Mouse (Mus musculus): Measurements from ENCODE around the gene Hras.

Hras gene

GRCm38 (mm10) chr7:141215880-141216733 lies 22.3 kb upstream of the Hras start:
- in situ Hi-C loops (cut with MboI; ENCODE audit: low pct_unique_long_range_greater_than_20kb in 1 of 2, low sequenced_read_pairs in 2 of 2, unreplicated experiment in 1 of 2) = no loop called here

DNA sequence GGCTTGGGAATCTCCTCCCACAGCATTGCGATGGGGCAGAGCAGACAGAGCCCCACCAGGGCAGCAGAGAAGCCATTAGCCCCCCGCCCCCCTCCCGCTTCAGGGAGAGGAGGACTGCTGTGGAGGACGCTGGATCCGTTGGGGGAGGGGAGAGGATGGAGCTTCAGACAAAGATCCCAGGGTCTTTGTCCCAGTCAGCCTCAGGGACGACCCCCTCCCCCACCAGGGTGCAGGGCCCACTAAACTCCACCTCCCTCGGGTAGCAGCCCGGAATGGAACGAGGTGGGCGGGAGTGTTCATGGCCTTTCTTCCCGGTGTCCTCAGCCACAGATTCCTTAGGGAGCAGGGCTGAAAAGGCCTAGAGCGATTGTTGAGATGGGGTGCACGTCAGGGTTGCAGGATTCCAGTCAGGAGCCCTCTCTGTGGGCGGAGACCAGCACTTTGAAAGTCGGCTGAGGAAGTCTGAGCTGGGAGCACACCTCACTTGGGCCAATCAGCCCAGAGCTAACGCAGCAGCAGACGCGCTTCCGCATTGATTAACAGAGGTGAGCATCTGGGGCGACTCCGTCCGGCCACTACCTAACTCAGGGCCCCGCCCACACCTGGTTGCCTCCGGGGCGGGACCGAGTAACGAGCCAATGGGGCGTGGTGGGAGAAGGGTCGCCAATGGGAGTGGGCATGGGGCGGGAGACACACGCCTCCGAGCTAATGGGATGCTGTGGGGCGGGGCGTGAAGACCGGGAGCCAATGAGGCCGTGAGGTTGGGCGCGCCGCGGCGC lies 21.5 kb upstream of the Hras start, which contains the start of gene Rassf7:
Gene Rassf7 (plus strand): TSS at position 760 of the 779 bp plus-strand sequence.
- in situ Hi-C loops (cut with MboI; ENCODE audit: low pct_unique_long_range_greater_than_20kb in 1 of 2, low sequenced_read_pairs in 2 of 2, unreplicated experiment in 1 of 2) = no loop called here

GRCm38 (mm10) chr7:141214310-141214709 lies 20.5 kb upstream of the Hras start:
- in situ Hi-C loops (cut with MboI; ENCODE audit: low pct_unique_long_range_greater_than_20kb in 1 of 2, low sequenced_read_pairs in 2 of 2, unreplicated experiment in 1 of 2) = no loop called here

DNA sequence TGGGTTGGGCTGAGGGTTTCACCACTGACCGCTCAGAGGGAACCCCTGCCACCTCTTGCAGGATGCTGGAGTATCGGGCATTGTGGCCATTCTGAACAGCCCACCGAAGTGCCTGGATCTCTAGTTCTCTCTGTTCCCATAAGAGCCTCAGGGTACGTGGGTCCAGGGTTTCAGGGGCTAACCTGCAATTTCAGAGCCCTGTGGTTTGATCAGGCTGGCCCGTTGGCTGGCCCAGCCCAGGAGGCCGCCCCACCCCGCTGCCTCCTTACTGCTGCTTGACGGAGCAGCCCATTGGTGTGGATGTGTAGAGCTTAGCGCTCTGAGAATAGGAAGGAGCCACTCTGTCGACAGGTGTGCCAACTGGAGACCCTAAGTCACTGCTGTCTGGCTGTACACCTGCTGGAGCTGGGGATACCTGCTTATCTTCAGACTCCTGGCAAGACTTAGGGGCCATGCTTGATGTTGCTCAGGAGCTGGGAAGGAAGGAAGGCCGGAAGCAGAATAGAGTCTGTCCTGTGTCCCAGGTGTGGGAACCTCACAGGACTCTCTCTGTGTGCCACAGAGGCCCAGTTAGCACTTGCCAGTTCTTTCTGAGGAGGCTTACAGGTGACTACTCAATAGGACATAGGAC lies 19.9 kb upstream of the Hras start, which contains the start of gene Lmntd2:
Gene Lmntd2 (minus strand): TSS at position 476 of the 631 bp plus-strand sequence.
- in situ Hi-C loops (cut with MboI; ENCODE audit: low pct_unique_long_range_greater_than_20kb in 1 of 2, low sequenced_read_pairs in 2 of 2, unreplicated experiment in 1 of 2) = no loop called here

DNA sequence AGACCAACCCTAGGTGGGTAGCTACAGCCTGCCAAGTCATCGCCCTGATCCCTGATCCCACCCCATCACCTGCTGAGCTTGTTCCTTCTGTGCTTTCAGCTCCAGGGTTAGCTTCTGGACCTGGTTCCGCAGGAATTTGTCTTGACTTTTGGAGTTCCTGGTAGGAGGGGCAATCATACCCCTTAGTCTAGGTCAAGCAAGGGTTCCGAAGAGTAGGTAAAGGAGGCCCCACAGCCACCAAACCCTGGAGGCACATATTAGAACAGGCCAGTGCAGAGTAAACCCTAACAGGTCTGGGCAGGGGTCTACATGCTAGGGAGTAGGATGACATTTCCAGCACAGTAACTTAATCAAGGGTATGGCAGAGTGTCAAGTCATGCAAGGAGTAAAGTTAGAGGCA lies 19.3 kb upstream of the Hras start:
- in situ Hi-C loops (cut with MboI; ENCODE audit: low pct_unique_long_range_greater_than_20kb in 1 of 2, low sequenced_read_pairs in 2 of 2, unreplicated experiment in 1 of 2) = no loop called here

DNA sequence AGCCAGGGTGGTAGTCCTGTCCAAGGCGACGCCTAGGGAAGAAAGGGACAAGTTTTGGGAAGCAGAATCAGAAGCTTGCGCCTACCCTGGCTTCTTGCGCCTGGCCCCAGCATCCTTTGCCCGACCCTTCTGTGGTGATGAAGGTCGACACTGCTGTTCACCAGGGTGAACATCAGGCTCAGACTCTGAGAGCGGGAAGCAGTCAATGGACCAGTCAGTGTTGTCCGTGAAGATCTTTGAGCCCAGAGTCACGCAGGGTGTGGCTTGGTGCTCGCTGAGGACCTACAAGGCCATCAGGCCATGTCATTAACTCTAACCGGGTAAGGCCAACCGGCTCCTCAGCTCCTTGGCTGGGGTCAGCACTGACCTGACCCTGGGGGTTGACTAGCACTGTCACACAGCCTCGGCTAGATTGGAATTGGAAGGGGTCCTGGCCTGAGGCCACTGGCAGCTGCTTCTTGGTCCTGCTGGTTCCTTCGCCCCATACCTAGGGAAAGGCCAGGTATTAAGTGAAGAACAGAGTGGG lies 16.9 kb upstream of the Hras start:
- in situ Hi-C loops (cut with MboI; ENCODE audit: low pct_unique_long_range_greater_than_20kb in 1 of 2, low sequenced_read_pairs in 2 of 2, unreplicated experiment in 1 of 2) = no loop called here

DNA sequence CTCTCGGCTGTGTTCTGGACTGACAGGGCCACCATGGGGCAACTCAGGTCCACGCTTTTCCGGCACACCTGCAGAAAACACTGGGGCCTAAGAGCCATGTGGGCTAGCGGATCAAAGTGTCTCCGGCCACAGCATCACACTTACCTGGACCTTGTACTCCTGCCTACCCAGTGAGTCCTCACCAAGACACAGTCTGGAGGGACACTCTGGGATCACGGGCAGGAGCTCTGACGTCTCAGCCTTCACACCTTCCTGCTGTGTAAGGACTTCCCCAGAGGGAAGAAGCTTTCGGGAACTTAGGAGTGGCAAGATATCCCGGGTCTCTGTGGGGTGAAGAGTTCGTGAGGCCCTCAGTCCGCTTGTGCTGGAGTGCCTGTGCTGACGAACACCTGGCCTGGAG lies 16.3 kb upstream of the Hras start:
- in situ Hi-C loops (cut with MboI; ENCODE audit: low pct_unique_long_range_greater_than_20kb in 1 of 2, low sequenced_read_pairs in 2 of 2, unreplicated experiment in 1 of 2) = no loop called here

- in situ Hi-C loops (cut with MboI; ENCODE audit: low pct_unique_long_range_greater_than_20kb in 1 of 2, low sequenced_read_pairs in 2 of 2, unreplicated experiment in 1 of 2) = no loop called here
These were observed 15.7 kb upstream of the Hras start for GRCm38 (mm10) chr7:141209526-141209925.

DNA sequence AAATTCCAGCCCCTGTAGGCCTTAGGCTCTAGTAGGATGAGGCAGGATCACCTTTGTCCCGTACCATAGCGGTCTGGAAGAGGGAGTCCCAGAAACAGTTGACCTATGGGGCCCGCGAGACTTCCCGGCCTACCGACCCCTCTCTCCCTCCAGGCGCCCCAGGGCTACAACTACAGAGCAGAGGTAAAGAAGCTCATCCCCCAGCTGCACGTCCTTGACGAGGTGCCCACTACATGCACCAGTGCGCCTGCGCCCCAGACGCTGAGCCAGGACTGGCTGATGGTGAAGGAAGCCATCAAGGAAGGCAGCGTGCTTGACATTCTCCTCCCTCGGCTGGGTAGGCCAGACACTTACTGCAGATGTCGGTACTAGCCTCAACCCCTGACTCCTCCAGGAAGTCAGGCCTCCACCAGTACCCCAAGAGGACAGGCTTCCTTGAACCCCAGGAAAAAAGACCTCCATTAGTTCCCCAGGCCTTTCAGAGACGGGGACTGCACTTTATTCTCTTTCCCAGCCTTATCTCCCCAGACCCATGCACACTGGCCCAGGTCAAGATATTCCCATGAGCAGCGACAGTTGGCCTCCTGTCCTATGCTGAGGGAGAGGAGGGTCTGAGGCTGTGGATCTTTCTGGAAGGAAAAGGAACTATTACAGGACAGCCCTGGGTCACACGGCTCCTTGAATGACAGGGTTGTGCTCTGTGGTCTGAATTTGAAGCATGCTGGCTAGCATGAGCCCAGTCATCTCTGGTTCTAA lies 12.6 kb upstream of the Hras start:
- in situ Hi-C loops (cut with MboI; ENCODE audit: low pct_unique_long_range_greater_than_20kb in 1 of 2, low sequenced_read_pairs in 2 of 2, unreplicated experiment in 1 of 2) = no loop called here

DNA sequence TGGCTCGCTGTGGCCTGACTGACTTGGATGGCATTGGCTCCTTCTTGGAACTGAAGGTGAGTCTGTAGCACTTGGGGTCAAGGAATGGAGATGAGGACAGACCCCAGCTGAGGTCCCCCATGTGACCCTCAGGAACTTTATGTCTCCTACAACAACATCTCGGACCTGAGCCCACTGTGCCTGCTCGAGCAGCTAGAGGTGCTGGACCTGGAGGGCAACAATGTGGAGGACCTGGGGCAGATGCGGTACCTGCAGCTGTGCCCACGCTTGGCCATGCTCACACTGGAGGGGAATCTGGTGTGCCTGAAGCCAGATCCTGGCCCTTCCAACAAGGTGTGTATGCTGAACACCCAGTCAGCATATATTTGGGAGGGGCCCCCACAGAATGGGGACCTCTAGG lies 11.7 kb upstream of the Hras start:
- in situ Hi-C loops (cut with MboI; ENCODE audit: low pct_unique_long_range_greater_than_20kb in 1 of 2, low sequenced_read_pairs in 2 of 2, unreplicated experiment in 1 of 2) = no loop called here

GRCm38 (mm10) chr7:141204546-141204945 lies 10.7 kb upstream of the Hras start:
- in situ Hi-C loops (cut with MboI; ENCODE audit: low pct_unique_long_range_greater_than_20kb in 1 of 2, low sequenced_read_pairs in 2 of 2, unreplicated experiment in 1 of 2) = no loop called here

- in situ Hi-C loops (cut with MboI; ENCODE audit: low pct_unique_long_range_greater_than_20kb in 1 of 2, low sequenced_read_pairs in 2 of 2, unreplicated experiment in 1 of 2) = loop anchor here in 1 of 2 experiments (25.0 kb wide), 1 partner anchor 286 kb away; the partner anchor contains the start of genes Cox8b and Nlrp6
These were observed 4.3 kb upstream of the Hras start for GRCm38 (mm10) chr7:141198121-141198520.

- in situ Hi-C loops (cut with MboI; ENCODE audit: low pct_unique_long_range_greater_than_20kb in 1 of 2, low sequenced_read_pairs in 2 of 2, unreplicated experiment in 1 of 2) = loop anchor here in 1 of 2 experiments (25.0 kb wide), 1 partner anchor 284 kb away; the partner anchor contains the start of genes Cox8b and Nlrp6
These were observed 2.9 kb upstream of the Hras start for GRCm38 (mm10) chr7:141196619-141197282.

DNA sequence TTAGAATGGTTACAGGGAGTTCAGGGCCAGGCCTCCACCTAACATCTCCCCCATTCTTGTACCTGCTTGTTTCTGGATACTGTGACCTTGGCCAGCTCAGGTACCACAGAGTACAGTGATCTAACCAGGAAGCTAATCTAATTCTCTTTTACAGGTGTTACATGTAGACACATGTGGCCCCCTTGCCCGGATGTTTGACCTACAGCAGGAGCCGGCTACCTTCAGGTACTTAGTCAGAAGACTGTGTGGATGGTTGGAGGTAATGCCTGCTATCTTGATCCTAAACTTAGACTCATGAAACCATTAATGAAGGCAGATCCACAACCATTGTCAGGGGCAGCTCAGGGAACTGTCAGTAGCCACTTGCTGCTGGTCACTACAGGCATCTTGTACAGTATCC lies 1.9 kb upstream of the Hras start:
- in situ Hi-C loops (cut with MboI; ENCODE audit: low pct_unique_long_range_greater_than_20kb in 1 of 2, low sequenced_read_pairs in 2 of 2, unreplicated experiment in 1 of 2) = loop anchor here in 1 of 2 experiments (25.0 kb wide), 1 partner anchor 283 kb away; the partner anchor contains the start of genes Cox8b and Nlrp6

DNA sequence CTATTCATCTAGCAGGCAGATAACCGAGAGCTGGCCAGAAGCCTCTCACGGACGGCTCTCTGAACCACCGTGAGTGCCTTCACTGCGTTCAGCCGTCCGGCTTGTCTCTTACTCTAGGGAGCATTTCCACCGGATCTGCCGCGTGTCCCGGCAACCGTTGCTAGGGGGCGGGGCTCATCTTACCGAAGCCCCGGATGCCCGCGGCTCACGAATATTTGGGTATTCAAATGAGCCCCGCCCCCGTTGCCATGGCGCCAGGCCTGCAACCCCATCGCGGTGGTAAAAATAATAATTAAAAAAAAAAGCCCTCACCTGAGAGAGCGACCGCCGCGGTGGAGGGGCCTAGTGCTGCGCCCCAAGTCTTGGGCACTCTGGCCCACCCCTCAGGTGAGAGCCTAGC lies 1.0 kb upstream of the Hras start:
- in situ Hi-C loops (cut with MboI; ENCODE audit: low pct_unique_long_range_greater_than_20kb in 1 of 2, low sequenced_read_pairs in 2 of 2, unreplicated experiment in 1 of 2) = loop anchor here in 1 of 2 experiments (25.0 kb wide), 1 partner anchor 283 kb away; the partner anchor contains the start of genes Cox8b and Nlrp6

DNA sequence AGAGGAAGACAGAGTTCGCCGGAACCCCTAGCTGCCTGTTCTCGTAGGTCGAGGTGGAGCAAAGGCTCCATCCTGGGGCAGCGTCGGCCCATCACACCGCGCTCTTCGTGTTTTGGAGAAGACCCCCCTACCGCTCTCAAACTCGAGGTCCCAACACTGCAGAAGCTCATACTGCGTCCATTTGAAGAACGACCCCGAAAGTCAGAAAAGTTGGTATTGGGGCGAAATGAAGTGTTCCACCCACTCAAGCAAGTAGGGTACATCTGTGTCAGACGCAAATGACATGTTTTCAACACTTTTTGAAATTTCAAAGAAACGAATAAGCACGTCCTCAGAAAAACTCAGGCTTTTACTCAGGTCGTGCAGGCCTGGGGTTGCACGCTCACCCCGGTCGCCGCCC lies 604 bp upstream of the Hras start:
- in situ Hi-C loops (cut with MboI; ENCODE audit: low pct_unique_long_range_greater_than_20kb in 1 of 2, low sequenced_read_pairs in 2 of 2, unreplicated experiment in 1 of 2) = loop anchor here in 1 of 2 experiments (25.0 kb wide), 1 partner anchor 282 kb away; the partner anchor contains the start of genes Cox8b and Nlrp6

DNA sequence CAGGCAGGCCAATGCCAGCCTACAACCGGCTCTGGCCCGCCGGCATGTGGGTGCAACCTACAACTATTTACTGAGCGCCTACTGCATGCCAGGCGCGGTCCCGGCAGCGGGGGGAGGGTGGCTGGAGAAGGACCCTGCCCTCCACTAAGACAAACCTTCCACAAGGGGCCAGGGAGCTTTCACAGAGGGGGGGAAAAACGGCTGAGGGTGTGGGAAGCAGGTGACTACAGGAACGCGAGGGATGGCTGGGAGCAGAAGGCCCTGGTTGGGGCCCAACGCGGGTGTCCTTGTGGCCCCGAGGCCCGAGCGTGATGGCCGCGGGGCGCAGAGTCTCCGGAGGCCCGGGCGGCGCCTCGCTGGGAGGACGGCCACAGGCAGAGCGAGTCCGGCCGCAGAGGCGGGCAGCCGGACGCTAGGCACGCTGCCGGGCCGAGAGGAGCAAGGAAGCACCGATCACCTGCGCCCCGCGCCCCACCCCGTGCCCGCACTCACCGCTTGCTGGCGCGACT lies 403 bp downstream of the Hras start:
- in situ Hi-C loops (cut with MboI; ENCODE audit: low pct_unique_long_range_greater_than_20kb in 1 of 2, low sequenced_read_pairs in 2 of 2, unreplicated experiment in 1 of 2) = loop anchor here in 1 of 2 experiments (25.0 kb wide), 1 partner anchor 281 kb away; the partner anchor contains the start of genes Cox8b and Nlrp6
